ENCODE assay signal across 30 mouse cellular contexts in the genomic region with DNA sequence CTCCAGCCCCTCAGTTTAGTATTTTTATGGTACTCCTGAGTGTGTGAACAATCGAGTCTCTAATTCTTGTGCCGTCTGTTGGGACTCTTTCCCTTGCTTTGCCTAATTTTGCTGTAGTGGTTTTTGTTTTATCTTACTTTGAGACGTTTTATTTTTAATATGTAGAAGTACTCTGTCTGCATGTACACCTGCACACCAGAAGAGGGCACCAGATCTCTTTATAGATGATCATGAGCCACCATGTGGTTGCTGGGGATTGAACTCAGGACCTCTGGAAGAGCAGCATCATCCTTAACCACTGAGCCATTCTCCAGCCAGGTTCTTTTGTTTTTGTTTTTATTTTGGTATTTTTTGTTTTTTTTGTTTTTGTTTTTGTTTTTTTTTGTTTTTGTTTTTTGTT. TPM values are rescaled to one million over a fixed set of nuclear protein-coding genes. Genes with fewer than 3 reads are reported as not detected.
DNase-seq lines count a peak whose midpoint lies in the region; ATAC-seq and TF ChIP-seq lines count a peak whose summit lies in the region.
"Had no signal": no experiment of that assay in that cellular context is flagged by ENCODE, and none has a peak within 500 bp of the region (broad histone marks: within the 10 kb centered on the region; RNA-seq: fewer than 3 reads in every experiment).

No protein-coding gene starts in this region.

- H3K27me3 ChIP-seq in intestine, postnatal 0 days (replicated peaks; ENCODE audit: control insufficient read depth, insufficient read depth, low read length), result no peaks in the 10 kb centered on the region
- no peaks in the 10 kb centered on the region for H3K27me3 ChIP-seq in intestine, embryonic 16.5 days (replicated peaks; ENCODE audit: control insufficient read depth, insufficient read depth, low read length)
- H3K27me3 ChIP-seq in MEL (ENCODE audit: control insufficient read depth in 1 of 2, insufficient read depth in 2 of 2, low read length in 2 of 2), result no peaks in the 10 kb centered on the region
- no peaks in the 10 kb centered on the region for H3K27me3 ChIP-seq in hindbrain, embryonic 10.5 days (ENCODE audit: insufficient read depth, poor library complexity, severe bottlenecking)
- H3K27me3 ChIP-seq: embryonic facial prominence, embryonic 13.5 days; forebrain, embryonic 15.5 days; kidney, embryonic 15.5 days; limb, embryonic 13.5 days; neural tube, embryonic 15.5 days; stomach, embryonic 15.5 days had no signal

- no peak overlapping the region for H3K9ac ChIP-seq in intestine, postnatal 0 days (ENCODE audit: low read depth, low read length)
- H3K9ac ChIP-seq in intestine, embryonic 16.5 days (ENCODE audit: low read depth, low read length), result no peak overlapping the region
- H3K9ac ChIP-seq in MEL (ENCODE audit: control insufficient read depth, low read depth, low read length, poor library complexity, severe bottlenecking), result no peak overlapping the region
- H3K9ac ChIP-seq: embryonic facial prominence, embryonic 13.5 days; forebrain, embryonic 15.5 days; hindbrain, embryonic 14.5 days; kidney, embryonic 15.5 days; limb, embryonic 13.5 days; neural tube, embryonic 15.5 days; stomach, embryonic 15.5 days had no signal

- H3K4me2 ChIP-seq in intestine, postnatal 0 days (replicated peaks; ENCODE audit: low read depth), result no peak overlapping the region
- H3K4me2 ChIP-seq in intestine, embryonic 16.5 days (ENCODE audit: low read depth, low read length), result no peak overlapping the region
- H3K4me2 ChIP-seq: embryonic facial prominence, embryonic 13.5 days; forebrain, embryonic 15.5 days; heart, embryonic 11.5 days; hindbrain, embryonic 14.5 days; kidney, embryonic 15.5 days; limb, embryonic 13.5 days; liver, embryonic 11.5 days; neural tube, embryonic 15.5 days; stomach, embryonic 15.5 days had no signal

- TF ChIP-seq RAD21 in MEL (IDR thresholded peaks at IDR 0.05; ENCODE audit: low read depth, low read length), result peak; percentile 46

- no peaks in the 10 kb centered on the region for H3K36me3 ChIP-seq in intestine, postnatal 0 days (ENCODE audit: control insufficient read depth, insufficient read depth)
- no peaks in the 10 kb centered on the region for H3K36me3 ChIP-seq in intestine, embryonic 16.5 days (ENCODE audit: control insufficient read depth, insufficient read depth, low read length)
- H3K36me3 ChIP-seq in MEL (ENCODE audit: control insufficient read depth in 1 of 2, insufficient read depth in 2 of 2, low read length in 2 of 2), result no peaks in the 10 kb centered on the region
- H3K36me3 ChIP-seq in hindbrain, embryonic 10.5 days, result no peaks in the 10 kb centered on the region
- H3K36me3 ChIP-seq: embryonic facial prominence, embryonic 13.5 days; forebrain, embryonic 10.5 days; forebrain, embryonic 15.5 days; kidney, embryonic 15.5 days; limb, embryonic 13.5 days; neural tube, embryonic 15.5 days; stomach, embryonic 15.5 days had no signal

- peak; percentile 19; the same call in 1 of the 2 replicates for TF ChIP-seq CTCF in intestine, postnatal 0 days (IDR thresholded peaks at IDR 0.05; ENCODE audit: low read depth)
- TF ChIP-seq CTCF in MEL (IDR thresholded peaks at IDR 0.05 in 2 of 3, conservative IDR thresholded peaks at IDR 0.05 in 1 of 3; ENCODE audit: control insufficient read depth in 1 of 3, insufficient read depth in 1 of 3, low read depth in 2 of 3, low read length in 3 of 3, poor library complexity in 1 of 3, severe bottlenecking in 1 of 3), result peak in 2 of 3 experiments; percentile 25 to 46; a peak in 3 of 6 replicates

- no peak overlapping the region for H3K4me3 ChIP-seq in intestine, postnatal 0 days (ENCODE audit: low read depth, low read length)
- H3K4me3 ChIP-seq in intestine, embryonic 16.5 days (ENCODE audit: low read length), result no peak overlapping the region
- H3K4me3 ChIP-seq in MEL (ENCODE audit: control insufficient read depth in 1 of 2, insufficient read depth in 1 of 2, low read depth in 2 of 2, low read length in 2 of 2), result no peak overlapping the region
- no peak overlapping the region for H3K4me3 ChIP-seq in hindbrain, embryonic 10.5 days
- H3K4me3 ChIP-seq: embryonic facial prominence, embryonic 13.5 days; forebrain, embryonic 10.5 days; forebrain, embryonic 15.5 days; kidney, embryonic 15.5 days; limb, embryonic 13.5 days; neural tube, embryonic 15.5 days; stomach, embryonic 15.5 days had no signal

- H3K27ac ChIP-seq in intestine, postnatal 0 days (ENCODE audit: low read depth, low read length), result no peak overlapping the region
- H3K27ac ChIP-seq in intestine, embryonic 16.5 days (ENCODE audit: low read length), result no peak overlapping the region
- H3K27ac ChIP-seq in MEL (ENCODE audit: control insufficient read depth, low read depth, low read length), result no peak overlapping the region
- no peak overlapping the region for H3K27ac ChIP-seq in hindbrain, embryonic 10.5 days
- H3K27ac ChIP-seq: embryonic facial prominence, embryonic 13.5 days; forebrain, embryonic 10.5 days; forebrain, embryonic 15.5 days; hindbrain, embryonic 14.5 days; kidney, embryonic 15.5 days; limb, embryonic 13.5 days; macrophage; neural tube, embryonic 15.5 days; stomach, embryonic 15.5 days had no signal

- 85% methylated on average over 3 of the region's 3 CpGs for WGBS in intestine, postnatal 0 days
- 79% methylated on average over 3 of the region's 3 CpGs for WGBS in intestine, embryonic 16.5 days
- 91% methylated on average over 3 of the region's 3 CpGs for WGBS in hindbrain, embryonic 10.5 days

- no peak for ATAC-seq in intestine, postnatal 0 days
- ATAC-seq in intestine, embryonic 16.5 days, result no peak
- ATAC-seq in monocyte, adult 5-6 weeks (replicated peaks; ENCODE audit: insufficient number of reproducible peaks, low FRiP score, low TSS enrichment, poor library complexity, severe bottlenecking), result no peak
- ATAC-seq: forebrain, embryonic 15.5 days; lung, postnatal 0 days had no signal

- DNase-seq in testis, postnatal 10 days (ENCODE audit: low spot score), result peak; percentile 1
- DNase-seq in testis, postnatal 14 days (ENCODE audit: low spot score), result no peak
- peak; percentile 36 for DNase-seq in MEL (ENCODE audit: low read depth, low spot score)
- DNase-seq in hindbrain, embryonic 10.5 days (ENCODE audit: low spot score), result no peak
- DNase-seq: adrenal gland, postnatal 14 days; cerebellum, adult 18-20 months; cerebellum, postnatal 10 days; heart, postnatal 4 days; kidney, adult 18-20 months; lung, adult 18-20 months; midbrain, embryonic 14.5 days; retina, postnatal 1 day; right cerebral cortex, postnatal 14 days; thymus, adult 18-20 months; thymus, postnatal 25 days had no signal

- no peak for TF ChIP-seq EP300 in MEL (IDR thresholded peaks at IDR 0.05; ENCODE audit: low read depth in 1 of 2, low read length in 2 of 2)

- no peaks in the 10 kb centered on the region for H3K4me1 ChIP-seq in intestine, postnatal 0 days (replicated peaks; ENCODE audit: control insufficient read depth, insufficient read depth, low read length)
- no peaks in the 10 kb centered on the region for H3K4me1 ChIP-seq in intestine, embryonic 16.5 days (ENCODE audit: control insufficient read depth, insufficient read depth, low read length)
- no peaks in the 10 kb centered on the region for H3K4me1 ChIP-seq in MEL (ENCODE audit: control insufficient read depth in 1 of 2, insufficient read depth in 2 of 2, low read length in 2 of 2)
- no peaks in the 10 kb centered on the region for H3K4me1 ChIP-seq in hindbrain, embryonic 10.5 days (replicated peaks)
- H3K4me1 ChIP-seq: embryonic facial prominence, embryonic 13.5 days; forebrain, embryonic 10.5 days; forebrain, embryonic 15.5 days; kidney, embryonic 15.5 days; limb, embryonic 13.5 days; neural tube, embryonic 15.5 days; stomach, embryonic 15.5 days had no signal

- no peak for TF ChIP-seq POLR2A in MEL (IDR thresholded peaks at IDR 0.05; ENCODE audit: control insufficient read depth in 1 of 2, insufficient read depth in 1 of 2, low read depth in 1 of 2, low read length in 2 of 2, poor library complexity in 1 of 2)

- H3K79me2 ChIP-seq in MEL (ENCODE audit: control insufficient read depth, insufficient read depth, low read length, poor library complexity), result no peaks in the 10 kb centered on the region

- no peaks in the 10 kb centered on the region for H3K9me3 ChIP-seq in intestine, postnatal 0 days (ENCODE audit: control insufficient read depth)
- no peaks in the 10 kb centered on the region for H3K9me3 ChIP-seq in intestine, embryonic 16.5 days (ENCODE audit: control insufficient read depth, low read length)
- no peaks in the 10 kb centered on the region for H3K9me3 ChIP-seq in MEL (replicated peaks; ENCODE audit: insufficient read depth, low read length)
- H3K9me3 ChIP-seq in hindbrain, embryonic 10.5 days, result peaks cover 6% of the 10 kb centered on the region; the same call in 1 of the 2 replicates
- H3K9me3 ChIP-seq: forebrain, embryonic 15.5 days; kidney, embryonic 15.5 days; neural tube, embryonic 15.5 days; stomach, embryonic 15.5 days had no signal

TF ChIP-seq in MEL, 35 proteins besides CTCF, POLR2A, EP300 and RAD21:
- TF ChIP-seq ZC3H11A (IDR thresholded peaks at IDR 0.05; ENCODE audit: low read depth, low read length) (peak; percentile 57), SMC3 (IDR thresholded peaks at IDR 0.05; ENCODE audit: low read depth, low read length) (peak; percentile 43), ZKSCAN1 (IDR thresholded peaks at IDR 0.05; ENCODE audit: low read depth, low read length) (0 out of 2 replicates have a peak, but pooled peaks have one; percentile 18), CHD1 (IDR thresholded peaks at IDR 0.05; ENCODE audit: low read depth, low read length) (no peak)

RNA-seq across cellular contexts. Expression of a gene that starts 19.6 kb away (rescaled TPM):
- polyA plus RNA-seq in intestine, postnatal 0 days (2015; fragmentation: Nextera tagmentation; extraction: Ambion mirVana), result 8.1 and 9.0 TPM in 2 replicates
- polyA plus RNA-seq in intestine, embryonic 16.5 days (2015; fragmentation: Nextera tagmentation; extraction: Ambion mirVana), result 13.7 and 14.4 TPM in 2 replicates
- 14.9 and 17.1 TPM in 2 replicates for total RNA-seq in MEL (2012; rRNA removed)
- 10 to 100 TPM; 56.4 to 76.3 TPM for polyA plus RNA-seq in MEL (2012; ENCODE audit: insufficient read depth in 1 of 2, insufficient read length in 2 of 2, low read depth in 1 of 2, low replicate concordance in 2 of 2, missing spikeins in 1 of 2)
- total RNA-seq in monocyte, adult 5-6 weeks (2017), result 46.2 to 72.5 TPM (median 48.9 TPM) in 3 replicates
- 28.9 TPM in 2 replicates for polyA plus RNA-seq in hindbrain, embryonic 10.5 days (2016; fragmentation: Nextera tagmentation; extraction: Ambion mirVana)

Comparison
In these comparisons a context has a peak if more than half of its experiments do, and no peak if none do; other contexts are left out.
1. DNase-seq: peak in testis, postnatal 10 days (single experiment) and MEL (single experiment); none in testis, postnatal 14 days (single experiment) and hindbrain, embryonic 10.5 days (single experiment).